Mouse (Mus musculus) forebrain, embryonic 14.5 days (tissue): ENCODE data around the gene Gm10160. TPM values are rescaled to one million over a fixed set of nuclear protein-coding genes. Genes with fewer than 3 reads are reported as not detected.

Source experiments
- ATAC-seq: fragments of 200-750 bp; cut with Nextera tagmentation; 2 replicates; pipeline ENCODE4 v1.8.0; 2017; ENCODE audit warnings: mild to moderate bottlenecking, moderate library complexity
- DNase-seq: peaks from one replicate; pipeline ENCODE4 v3.0.0-alpha.2; 2015; ENCODE audit warnings: low spot score
- H3K27ac ChIP-seq: fragments of 300-500 bp; sonication (generic); 2 replicates; pipeline ENCODE4 v1.5.1; 2014; ENCODE audit warnings: low read depth, mild to moderate bottlenecking, control low read depth, low read length, moderate library complexity
- H3K27me3 ChIP-seq: fragments of 300-500 bp; sonication (generic); replicated peaks from 2 replicates; pipeline ENCODE4 v1.6.1; 2014; ENCODE audit warnings: low read length, control low read depth, mixed read lengths; ENCODE audit not compliant: control insufficient read depth, insufficient read depth
- H3K36me3 ChIP-seq: fragments of 300-500 bp; sonication (generic); 2 replicates; pipeline ENCODE4 v1.6.1; 2014; ENCODE audit warnings: low read length, control low read depth; ENCODE audit not compliant: control insufficient read depth, insufficient read depth
- H3K4me1 ChIP-seq: fragments of 300-500 bp; sonication (generic); 2 replicates; pipeline ENCODE4 v1.6.1; 2014; ENCODE audit warnings: antibody characterized with exemption, low read length, control low read depth; ENCODE audit not compliant: control insufficient read depth, insufficient read depth
- H3K4me2 ChIP-seq: fragments of 300-500 bp; sonication (generic); 2 replicates; pipeline ENCODE4 v1.6.1; 2014; ENCODE audit warnings: mild to moderate bottlenecking, control low read depth, low read length
- H3K4me3 ChIP-seq: fragments of 300-500 bp; sonication (generic); 2 replicates; pipeline ENCODE4 v1.5.1; 2014; ENCODE audit warnings: low read depth, low read length, control low read depth
- H3K9ac ChIP-seq: fragments of 300-500 bp; sonication (generic); 2 replicates; pipeline ENCODE4 v1.6.1; 2014; ENCODE audit warnings: mild to moderate bottlenecking, low read length, control low read depth, moderate library complexity
- H3K9me3 ChIP-seq: fragments of 300-500 bp; sonication (generic); replicated peaks from 2 replicates; pipeline ENCODE4 v1.6.1; 2016; ENCODE audit warnings: low read length, control low read depth, mixed read lengths; ENCODE audit not compliant: control insufficient read depth
- WGBS: fragments of 180-500 bp; shearing (Covaris S2); extraction: QIAGEN DNeasy Blood & Tissue Kit; methylation state at CpG from one replicate; pipeline ENCODE4 v1.1.7; 2014; 5-methylcytosine and 5-hydroxymethylcytosine counted together
- polyA plus RNA-seq: library from polyadenylated mRNA; unstranded; fragments of >200 nt; fragmentation: Nextera tagmentation; extraction: Ambion mirVana; gene quantifications from 2 replicates; pipeline ENCODE4 v1.2.1, GENCODE M21; 2014

The Gm10160 gene
- polyA plus RNA-seq, 1 experiment from 2014 or later: not detected

DNA sequence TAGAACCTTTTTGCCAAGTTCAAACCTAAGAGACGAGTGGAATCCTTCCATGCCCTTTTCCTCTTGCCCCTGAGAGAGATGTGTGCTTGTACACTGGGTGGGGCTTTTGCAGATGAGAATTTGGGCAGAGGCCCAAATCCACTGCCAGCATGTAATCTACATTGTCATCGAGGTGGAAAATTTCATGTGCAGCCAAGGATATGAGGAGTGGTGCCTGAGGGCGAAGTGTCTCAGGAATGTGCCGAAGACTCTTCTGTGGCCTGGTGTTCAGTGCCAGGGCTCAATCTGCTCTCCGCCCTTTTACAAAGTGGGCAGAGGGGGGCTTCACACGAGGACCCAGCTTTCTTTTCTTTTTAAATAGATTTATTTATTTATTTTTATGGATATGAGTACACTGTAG lies 19.0 kb upstream of the Gm10160 start:
- Histone ChIP-seq H3K4me2 (no peak overlapping the region), H3K36me3 (0 out of 2 replicates have a peak, but pooled peaks cover 2% of the 10 kb centered on the region), H3K27ac (no peak overlapping the region), H3K4me3 (no peak overlapping the region), H3K27me3 (no peaks in the 10 kb centered on the region), H3K9ac (no peak overlapping the region), H3K9me3 (no peaks in the 10 kb centered on the region), H3K4me1 (no peaks in the 10 kb centered on the region)
- 53% methylated on average over 6 of the region's 6 CpGs for WGBS
- peak; percentile 33 for DNase-seq
- ATAC-seq: no peak

DNA sequence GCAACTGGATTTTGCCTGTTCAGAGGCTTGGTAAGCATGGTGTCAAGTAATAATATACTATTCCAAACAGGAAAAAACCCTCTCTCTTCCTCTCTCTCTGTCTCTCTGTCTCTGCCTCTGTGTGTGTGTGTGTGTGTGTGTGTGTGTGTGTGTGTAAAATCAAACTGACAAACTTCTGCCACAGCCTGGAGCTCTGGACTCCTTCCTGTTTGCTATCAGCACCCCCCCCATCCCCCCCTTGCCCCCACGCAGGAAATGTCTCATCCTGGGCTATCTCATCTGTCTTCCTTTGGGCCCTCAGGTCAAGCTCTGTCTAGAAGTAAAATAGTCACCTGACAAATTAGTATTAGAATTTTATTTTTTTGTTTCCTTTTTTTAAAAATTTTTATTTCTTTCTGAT lies 18.2 kb upstream of the Gm10160 start:
- Histone ChIP-seq H3K4me2 (no peak overlapping the region), H3K36me3 (0 out of 2 replicates have a peak, but pooled peaks cover 2% of the 10 kb centered on the region), H3K27me3 (no peaks in the 10 kb centered on the region), H3K9ac (no peak overlapping the region), H3K9me3 (no peaks in the 10 kb centered on the region), H3K27ac (no peak overlapping the region), H3K4me1 (peaks cover 4% of the 10 kb centered on the region; the same call in 1 of the 2 replicates), H3K4me3 (no peak overlapping the region)
- ATAC-seq (no peak), DNase-seq (no peak)
- 86% methylated on average over 1 of the region's 1 CpGs for WGBS

DNA sequence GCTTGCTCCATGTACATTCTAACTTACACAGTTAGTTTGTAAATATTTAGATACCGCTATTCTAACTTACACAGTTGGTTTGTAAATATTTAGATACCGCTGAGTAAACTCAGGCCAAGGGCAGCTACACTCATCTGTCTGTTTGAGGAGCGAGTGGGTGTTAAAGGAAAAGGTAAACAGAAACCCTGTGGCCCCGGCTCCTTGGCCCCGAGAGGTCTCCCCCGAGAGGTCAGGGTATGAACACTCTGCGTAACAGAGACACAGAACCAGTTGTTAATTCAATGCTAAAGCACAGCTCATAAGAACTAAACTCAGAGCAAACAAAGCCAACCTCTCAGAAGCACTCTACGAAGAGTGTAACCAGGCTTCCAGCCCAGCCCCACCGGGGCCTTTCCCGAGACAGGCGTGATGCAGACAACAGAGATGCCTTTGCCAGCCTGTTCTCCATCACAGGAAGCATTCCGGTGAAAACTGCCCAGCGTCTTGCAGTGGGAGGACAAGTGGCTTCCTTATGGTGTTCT lies 17.0 kb upstream of the Gm10160 start:
- DNase-seq (no peak), ATAC-seq (no peak)

DNA sequence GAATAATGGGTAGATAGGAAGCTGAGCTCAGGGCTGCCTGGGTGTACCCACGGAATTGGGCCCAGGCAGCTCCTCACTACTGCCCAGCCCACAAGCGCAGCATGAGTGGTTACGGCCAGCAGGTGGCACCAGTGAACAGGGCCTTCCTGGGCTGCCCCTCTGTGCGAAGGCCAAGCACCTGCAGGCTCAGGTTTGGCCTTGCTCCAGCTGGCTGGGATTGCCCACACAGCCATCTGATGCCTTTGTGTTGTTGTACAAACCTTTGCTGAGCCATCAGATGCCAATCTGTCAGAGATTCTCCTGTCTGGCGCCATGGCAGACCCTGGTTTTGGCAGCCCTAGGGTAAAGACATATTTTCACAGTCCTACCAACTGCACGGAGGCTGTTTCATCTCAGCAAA lies 12.6 kb upstream of the Gm10160 start:
- Histone ChIP-seq H3K4me2 (no peak overlapping the region), H3K36me3 (no peaks in the 10 kb centered on the region), H3K27ac (no peak overlapping the region), H3K4me3 (no peak overlapping the region), H3K4me1 (peaks cover 4% of the 10 kb centered on the region; the same call in 1 of the 2 replicates), H3K9me3 (no peaks in the 10 kb centered on the region), H3K9ac (no peak overlapping the region), H3K27me3 (no peaks in the 10 kb centered on the region)
- DNase-seq (peak; percentile 93), ATAC-seq (peak; percentile 91)
- 11% methylated on average over 6 of the region's 6 CpGs for WGBS

More for the DNA sequence above, 17.0 kb upstream of the Gm10160 start:
- Histone ChIP-seq H3K36me3 (no peaks in the 10 kb centered on the region), H3K27me3 (no peaks in the 10 kb centered on the region), H3K9ac (no peak overlapping the region), H3K4me3 (no peak overlapping the region), H3K4me2 (no peak overlapping the region), H3K4me1 (peaks cover 4% of the 10 kb centered on the region; the same call in 1 of the 2 replicates), H3K9me3 (no peaks in the 10 kb centered on the region), H3K27ac (no peak overlapping the region)
- 87% methylated on average over 13 of the region's 13 CpGs for WGBS

DNA sequence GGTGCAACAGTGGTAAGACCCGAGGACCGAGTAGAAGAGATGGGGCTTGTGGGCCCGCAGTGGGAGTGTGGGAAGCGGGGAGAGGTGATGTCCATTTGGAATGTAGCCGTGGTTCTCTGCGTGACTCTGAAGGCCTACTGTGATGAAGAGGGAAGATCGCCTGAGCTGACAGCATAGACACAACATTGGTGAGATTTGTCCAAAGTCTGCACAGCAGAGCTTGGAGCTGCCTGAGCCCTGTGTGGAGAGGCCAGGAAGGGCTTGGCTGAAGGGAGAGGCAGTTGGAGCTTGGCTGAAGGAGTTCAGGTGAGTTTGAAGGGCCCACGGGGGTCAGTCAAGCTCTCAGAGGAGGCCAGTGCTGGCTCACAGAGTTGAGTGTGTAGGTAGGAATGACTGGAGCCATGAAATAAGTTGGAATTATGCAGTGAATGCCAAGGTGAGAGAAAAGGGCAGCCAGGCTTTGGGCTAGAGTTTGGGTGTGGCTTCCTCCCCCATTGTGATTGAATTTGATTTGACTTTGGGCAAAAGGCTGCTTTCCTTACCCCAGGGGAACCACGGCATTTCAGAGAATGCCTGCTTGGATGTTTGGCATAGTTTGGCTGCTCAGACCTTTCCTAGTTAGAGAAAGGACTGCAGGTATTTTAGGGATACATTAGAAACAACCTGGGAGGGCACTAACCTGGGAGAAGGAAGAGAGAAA lies 11.8 kb upstream of the Gm10160 start:
- Histone ChIP-seq H3K4me3 (no peak overlapping the region), H3K9me3 (no peaks in the 10 kb centered on the region), H3K9ac (no peak overlapping the region), H3K27me3 (no peaks in the 10 kb centered on the region), H3K36me3 (no peaks in the 10 kb centered on the region), H3K4me1 (peaks cover 4% of the 10 kb centered on the region; the same call in 1 of the 2 replicates), H3K27ac (no peak overlapping the region), H3K4me2 (no peak overlapping the region)
- DNase-seq (no peak), ATAC-seq (no peak)
- 92% methylated on average over 9 of the region's 9 CpGs for WGBS

DNA sequence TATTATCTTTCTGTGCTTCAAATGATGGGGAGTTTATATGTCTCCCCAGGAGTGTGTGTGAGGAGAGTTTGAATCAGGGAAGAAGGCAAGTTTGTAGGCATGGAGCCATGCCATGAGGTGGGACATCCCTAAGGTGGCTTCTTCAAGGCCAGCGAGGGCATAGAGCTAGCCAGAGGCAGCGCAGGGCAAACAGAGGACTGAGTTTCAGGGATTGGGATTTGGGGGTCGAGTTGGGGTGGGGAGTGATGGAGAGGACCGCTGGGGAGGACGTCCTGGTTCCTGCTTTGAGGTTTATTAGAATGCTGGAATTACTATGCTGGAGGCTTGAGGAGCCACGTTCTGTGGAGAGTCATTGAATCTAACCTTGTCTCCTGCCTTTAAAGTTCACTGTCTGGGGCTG lies 10.3 kb upstream of the Gm10160 start:
- Histone ChIP-seq H3K9ac (no peak overlapping the region), H3K4me3 (no peak overlapping the region), H3K4me2 (no peak overlapping the region), H3K9me3 (no peaks in the 10 kb centered on the region), H3K27ac (no peak overlapping the region), H3K4me1 (peaks cover 4% of the 10 kb centered on the region; the same call in 1 of the 2 replicates), H3K27me3 (no peaks in the 10 kb centered on the region), H3K36me3 (no peaks in the 10 kb centered on the region)
- DNase-seq (no peak), ATAC-seq (no peak)
- 89% methylated on average over 6 of the region's 6 CpGs for WGBS

DNA sequence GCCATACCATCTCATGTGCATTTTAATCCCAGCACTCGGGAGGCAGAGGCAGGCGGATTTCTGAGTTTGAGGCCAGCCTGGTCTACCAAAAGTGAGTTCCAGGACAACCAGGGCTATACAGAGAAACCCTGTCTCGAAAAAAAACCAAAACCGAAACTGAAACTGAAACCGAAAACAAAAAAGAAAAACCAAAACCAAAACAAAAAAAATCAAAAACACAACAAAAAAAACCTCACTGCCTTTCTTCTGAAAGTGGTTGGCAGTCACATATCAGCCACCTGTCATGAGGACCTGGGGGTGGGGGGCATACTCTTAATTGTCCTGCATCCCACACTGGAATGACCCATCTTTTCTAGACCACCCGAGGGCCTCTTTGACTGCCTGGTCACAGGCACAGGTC lies 9.0 kb upstream of the Gm10160 start:
- H3K36me3 ChIP-seq: no peaks in the 10 kb centered on the region
- peaks cover 9% of the 10 kb centered on the region; the same call in 1 of the 2 replicates for H3K4me1 ChIP-seq
- no peaks in the 10 kb centered on the region for H3K9me3 ChIP-seq
- no peak overlapping the region for H3K27ac ChIP-seq
- DNase-seq (no peak), ATAC-seq (no peak)
- H3K4me3 ChIP-seq: no peak overlapping the region
- H3K9ac ChIP-seq: no peak overlapping the region
- H3K4me2 ChIP-seq: no peak overlapping the region
- 88% methylated on average over 6 of the region's 6 CpGs for WGBS
- no peaks in the 10 kb centered on the region for H3K27me3 ChIP-seq

DNA sequence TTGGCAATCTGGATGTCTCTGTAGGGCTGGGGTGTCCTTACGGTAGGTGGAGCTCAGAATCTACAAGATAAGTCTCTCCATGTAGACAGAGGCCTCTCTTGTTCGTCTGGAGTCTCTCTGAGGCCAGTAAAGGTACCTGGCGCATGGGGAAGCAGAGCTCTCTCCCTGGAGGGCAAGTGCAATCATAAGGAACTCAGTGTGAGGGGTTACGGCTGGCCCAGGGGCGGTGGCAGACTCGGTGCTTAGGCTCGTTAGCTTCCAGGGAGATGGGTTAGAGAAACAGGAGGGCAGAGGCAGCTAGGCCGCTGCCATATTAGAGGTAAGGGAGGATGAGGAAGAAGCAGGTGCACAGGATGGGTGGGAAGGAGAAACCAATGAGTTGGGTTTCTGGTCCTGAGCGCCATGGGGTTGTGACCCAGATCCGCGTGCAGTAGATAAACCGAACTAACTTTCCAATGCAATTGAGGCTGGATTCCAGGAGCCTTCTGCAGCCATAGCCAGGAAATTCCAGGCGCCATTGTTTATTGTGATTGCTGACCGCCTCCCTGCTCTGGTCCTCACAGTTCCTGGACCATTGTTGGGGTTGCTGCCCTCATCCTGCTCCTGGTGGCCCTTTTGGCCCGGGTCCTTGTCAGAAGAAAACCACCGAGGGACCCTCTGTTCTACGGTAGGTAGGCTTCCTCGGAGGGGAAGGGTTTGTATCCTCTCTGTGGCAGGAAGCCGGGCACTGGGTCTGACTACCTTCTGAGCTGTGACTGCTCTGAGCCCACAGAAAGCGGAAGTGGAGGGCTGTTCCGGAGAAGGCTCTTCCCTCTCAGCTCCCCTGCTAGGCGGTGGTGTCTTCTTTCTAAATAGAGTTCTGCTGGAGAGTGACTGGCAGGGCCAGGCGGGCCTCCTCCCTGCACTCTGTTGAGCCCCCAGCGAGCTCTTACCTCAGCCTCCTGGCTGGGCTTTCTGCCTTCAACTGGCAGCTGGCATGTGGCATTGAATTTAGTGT lies 7.3 kb upstream of the Gm10160 start:
- Histone ChIP-seq H3K36me3 (no peaks in the 10 kb centered on the region), H3K27me3 (no peaks in the 10 kb centered on the region), H3K4me2 (no peak overlapping the region), H3K9me3 (no peaks in the 10 kb centered on the region), H3K9ac (no peak overlapping the region), H3K27ac (no peak overlapping the region), H3K4me3 (no peak overlapping the region), H3K4me1 (peaks cover 11% of the 10 kb centered on the region; the same call in 1 of the 2 replicates)
- no peak for ATAC-seq
- WGBS: 75% methylated on average over 24 of the region's 24 CpGs
- DNase-seq: no peak
